Mouse (Mus musculus) liver, postnatal 0 days (tissue): ENCODE measurements around the gene Mtss1l.

Experiments
- CTCF ChIP-seq: sonication (generic); IDR thresholded peaks from 2 replicates; pipeline ENCODE4 v1.5.1; 2016; ENCODE audit warnings: antibody characterized with exemption, low read depth
- EP300 ChIP-seq: IDR thresholded peaks from 2 replicates; pipeline ENCODE4 v1.6.1; 2016; ENCODE audit warnings: antibody characterized with exemption, low read depth, mild to moderate bottlenecking

- TF ChIP-seq CTCF = no peak
- no peak for TF ChIP-seq EP300
These were observed 34.4 kb downstream of the Mtss1l start for GRCm38 (mm10) chr8:110755511-110756170.
